Mouse (Mus musculus) T-helper 2 cell (primary cell): Measurements from ENCODE around the gene Otop2.

Experiments used
- in situ Hi-C: fragments of 300-600 bp; cut with MboI, MseI; formaldehyde crosslinking; loops from one replicate; pipeline ENCODE4 v1.15.1; 2025; ENCODE audit warnings: high pct_unique_total_duplicates

The Otop2 gene

DNA sequence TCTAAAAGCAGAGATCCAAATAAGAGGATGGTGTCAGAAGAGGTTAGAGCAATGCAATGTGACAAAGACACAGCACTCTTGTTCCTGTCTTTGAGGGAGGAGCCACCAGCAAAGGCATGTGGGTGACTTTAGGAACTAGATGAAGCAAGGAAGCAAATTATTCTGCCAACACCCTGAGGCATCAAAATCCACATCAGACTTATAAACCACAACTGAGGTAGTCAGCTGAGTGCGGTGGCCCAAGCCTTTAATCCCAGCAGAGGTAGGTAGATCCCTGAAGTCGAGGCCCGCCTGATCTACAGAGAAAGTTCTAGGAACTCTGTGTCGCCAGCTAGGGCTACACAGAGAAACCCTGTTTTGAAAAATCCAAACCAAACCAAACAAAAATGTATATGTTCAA, 70.3 kb downstream of the Otop2 start:
- in situ Hi-C loops, result no loop called here

DNA sequence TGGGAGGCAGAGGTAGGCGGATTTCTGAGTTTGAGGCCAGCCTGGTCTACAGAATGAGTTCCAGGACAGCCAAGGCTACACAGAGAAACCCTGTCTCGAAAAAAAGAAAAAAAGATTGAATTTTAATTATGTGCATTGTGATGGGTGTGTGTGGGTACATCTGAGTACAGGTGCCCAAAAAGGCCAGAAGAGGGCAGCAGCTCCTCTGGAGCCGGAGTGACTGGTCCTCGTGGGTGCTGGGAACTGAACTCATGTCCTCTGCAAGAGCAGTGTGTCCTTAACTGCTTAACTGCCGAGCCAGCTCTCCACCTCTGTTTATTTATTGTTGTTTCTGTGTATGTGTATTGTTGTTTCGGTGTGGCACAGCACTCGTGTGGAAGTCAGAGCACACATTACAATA, 70.9 kb downstream of the Otop2 start:
- in situ Hi-C loops, result no loop called here

DNA sequence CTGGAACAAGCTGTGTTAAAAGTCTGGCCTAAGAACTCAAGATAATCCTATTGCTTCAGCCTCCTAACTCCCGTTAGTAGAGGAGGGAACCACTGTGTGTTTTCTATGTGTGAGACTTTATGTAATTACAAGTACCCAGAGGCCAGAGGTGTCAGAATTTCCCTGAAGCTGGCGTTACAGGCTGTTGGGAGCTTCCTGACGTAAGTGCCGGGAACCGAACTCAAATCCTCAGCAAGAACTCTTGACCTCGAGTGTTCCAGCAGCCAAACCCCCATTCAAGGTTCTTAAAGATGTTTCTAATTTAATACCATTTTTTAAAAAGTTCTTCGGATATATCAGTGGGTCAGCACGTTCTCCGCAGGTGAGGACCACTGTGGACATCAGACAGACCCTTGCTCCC, 74.3 kb downstream of the Otop2 start:
- in situ Hi-C loops, result no loop called here
